Comparison of ENCODE assay signal across 21 mouse cellular contexts in the genomic region with DNA sequence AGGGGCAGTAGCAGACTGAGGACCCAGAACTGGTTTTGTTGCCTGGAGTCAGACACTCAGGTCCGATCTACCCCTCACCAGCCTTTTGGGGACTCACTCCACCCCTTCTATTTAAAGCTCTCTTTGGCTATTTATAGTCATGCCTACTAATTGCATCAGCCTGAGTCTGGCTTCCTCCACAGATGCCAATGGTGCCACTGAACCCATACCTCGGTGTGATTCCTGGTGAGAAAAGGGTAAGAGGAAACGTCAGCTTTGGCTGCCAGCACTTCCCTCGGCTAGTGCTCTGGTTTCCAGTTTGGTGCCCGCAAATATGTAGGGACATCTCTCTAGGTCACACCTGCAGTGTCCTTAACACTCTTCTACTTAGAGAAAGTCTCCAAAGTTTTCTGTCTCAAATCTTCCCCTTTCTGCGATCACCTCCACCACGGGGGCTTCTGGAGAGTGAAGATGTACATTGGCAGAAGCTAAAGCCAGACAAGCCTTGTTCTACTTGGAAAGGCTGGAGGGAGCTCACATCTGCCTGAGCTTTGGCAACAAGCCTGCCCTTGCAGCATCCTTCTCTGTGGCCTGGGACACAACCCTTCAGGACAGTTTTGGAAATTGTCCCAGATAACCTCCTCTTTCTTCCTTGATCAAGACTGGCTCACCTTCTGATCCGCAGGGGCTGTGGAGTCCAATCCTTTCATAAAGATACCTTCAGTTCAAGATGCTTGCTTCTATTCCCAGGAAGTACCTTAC. TPM values are rescaled to one million over a fixed set of nuclear protein-coding genes. Genes with fewer than 3 reads are reported as not detected.
"Had no signal": no experiment of that assay in that cellular context is flagged by ENCODE, and none has a peak within 500 bp of the region (broad histone marks: within the 10 kb centered on the region; RNA-seq: fewer than 3 reads in every experiment).

No protein-coding gene starts in this region.

- H3K27ac ChIP-seq: limb, embryonic 15.5 days; liver, embryonic 12.5 days; macrophage had no signal

- H3K9ac ChIP-seq: limb, embryonic 15.5 days; liver, embryonic 12.5 days; lung, embryonic 14.5 days had no signal

- H3K4me3 ChIP-seq: limb, embryonic 15.5 days; liver, embryonic 12.5 days; megakaryocyte, embryonic 14.5 days had no signal

- H3K36me3 ChIP-seq: limb, embryonic 15.5 days; liver, embryonic 12.5 days had no signal

- ATAC-seq: liver, embryonic 12.5 days; midbrain, embryonic 16.5 days had no signal

- H3K4me1 ChIP-seq: limb, embryonic 15.5 days had no signal

- H3K4me2 ChIP-seq: limb, embryonic 15.5 days; liver, embryonic 12.5 days; lung, embryonic 14.5 days; midbrain, embryonic 11.5 days had no signal

- H3K9me3 ChIP-seq: limb, embryonic 15.5 days; liver, embryonic 12.5 days; megakaryocyte, embryonic 14.5 days had no signal

- DNase-seq: kidney, postnatal 25 days; lung, embryonic 14.5 days; lung, postnatal 10 days; right cerebral cortex, postnatal 14 days; thymus, postnatal 36 days had no signal

RNA-seq across cellular contexts. Expression of gene Gm45618, which starts 46.2 kb away (rescaled TPM):
- total RNA-seq: layer of hippocampus, postnatal 25 days; left cerebral cortex, adult 8-10 months; left cerebral cortex, postnatal 25 days had no signal
- polyA plus RNA-seq: kidney, embryonic 16.5 days; limb, embryonic 11.5 days; limb, embryonic 15.5 days; liver, embryonic 12.5 days; liver, embryonic 16.5 days; lung, embryonic 14.5 days; macrophage; midbrain, embryonic 11.5 days; neural tube, embryonic 14.5 days; small intestine, adult 2 months; stomach, embryonic 16.5 days; thymus, postnatal 0 days had no signal
